Mouse (Mus musculus) brain, embryonic 18.5 days (tissue): ENCODE measurements around the gene Rpp30.

ENCODE experiments used
- DNase-seq: peaks from one replicate; pipeline ENCODE4 v3.0.0-alpha.2; 2012; ENCODE audit warnings: low read depth, low spot score

Gene Rpp30

DNA sequence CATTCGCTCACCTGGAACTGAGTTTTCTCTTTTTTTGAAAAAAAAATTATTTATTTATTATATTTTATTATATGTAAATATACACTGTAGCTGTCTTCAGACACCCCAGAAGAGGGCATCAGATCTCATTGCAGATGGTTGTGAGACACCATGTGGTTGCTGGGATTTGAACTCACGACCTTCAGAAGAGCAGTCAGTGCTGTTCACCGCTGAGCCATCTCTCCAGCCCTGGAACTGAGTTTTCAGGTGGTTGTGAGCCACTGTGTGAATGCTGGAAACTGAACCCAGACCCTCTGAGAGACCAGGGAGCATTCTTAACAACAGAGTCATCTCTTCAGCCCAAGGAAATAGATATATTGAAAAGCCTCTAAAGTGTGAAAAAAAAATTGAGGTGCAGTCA lies 44.9 kb downstream of the Rpp30 start:
- DNase-seq = no peak

DNA sequence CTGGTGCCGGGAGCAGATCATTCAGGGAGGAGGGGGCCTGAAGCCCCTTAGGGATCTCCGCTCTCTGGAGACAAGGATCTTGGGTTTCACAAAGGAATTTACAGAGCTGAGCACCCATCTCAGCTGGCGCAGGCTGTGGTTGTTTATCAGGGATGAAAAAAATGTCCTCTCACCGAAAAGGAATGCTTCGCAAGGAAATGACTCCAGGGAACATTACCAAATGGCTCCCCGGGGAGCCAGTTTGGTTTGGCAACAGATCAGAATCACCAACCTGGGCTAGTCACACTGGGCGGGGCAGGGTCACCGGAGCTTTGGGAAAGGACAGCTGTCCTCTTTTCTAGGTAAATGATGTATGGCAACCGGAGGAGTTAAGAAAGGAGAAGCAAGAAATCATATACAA lies 45.7 kb downstream of the Rpp30 start:
- DNase-seq = no peak

DNA sequence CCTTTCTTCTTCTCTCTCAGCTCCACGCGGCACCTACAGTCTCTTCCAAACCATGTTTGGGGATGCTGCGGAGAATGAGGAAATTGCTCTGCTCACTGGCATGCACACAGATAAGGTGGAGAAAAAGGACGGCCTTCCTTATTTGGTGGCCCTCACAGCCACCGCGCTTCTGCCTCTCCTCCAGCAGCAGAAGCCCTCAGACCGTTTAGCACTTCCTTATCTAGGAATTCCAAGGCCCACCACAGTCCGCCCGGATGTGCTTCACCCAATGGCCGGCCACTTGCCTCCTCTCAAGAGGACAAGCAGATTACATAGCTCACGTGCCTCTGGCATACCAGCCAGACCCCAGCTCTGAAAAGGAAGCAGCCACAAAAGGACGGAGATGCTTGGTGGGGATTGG lies 46.1 kb downstream of the Rpp30 start:
- no peak for DNase-seq

DNA sequence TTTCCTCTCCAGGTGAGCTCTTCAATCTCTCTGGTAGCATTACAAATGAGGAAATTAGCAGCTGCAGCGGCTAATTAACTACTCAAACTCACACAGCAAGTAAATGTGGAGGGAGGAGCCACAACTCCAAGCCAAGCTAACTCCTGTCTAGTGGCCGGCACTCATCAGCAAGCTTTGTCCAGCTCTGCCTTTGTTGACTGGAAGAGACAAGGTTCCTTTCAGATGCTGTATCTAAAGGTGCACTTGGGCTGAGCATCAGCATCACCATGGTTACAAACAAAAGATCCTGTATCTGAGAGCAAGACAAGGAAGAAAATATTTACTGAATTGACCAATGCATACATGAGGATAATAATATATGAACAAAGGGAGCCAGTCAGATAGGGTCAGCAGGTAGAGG lies 46.7 kb downstream of the Rpp30 start:
- no peak for DNase-seq

DNA sequence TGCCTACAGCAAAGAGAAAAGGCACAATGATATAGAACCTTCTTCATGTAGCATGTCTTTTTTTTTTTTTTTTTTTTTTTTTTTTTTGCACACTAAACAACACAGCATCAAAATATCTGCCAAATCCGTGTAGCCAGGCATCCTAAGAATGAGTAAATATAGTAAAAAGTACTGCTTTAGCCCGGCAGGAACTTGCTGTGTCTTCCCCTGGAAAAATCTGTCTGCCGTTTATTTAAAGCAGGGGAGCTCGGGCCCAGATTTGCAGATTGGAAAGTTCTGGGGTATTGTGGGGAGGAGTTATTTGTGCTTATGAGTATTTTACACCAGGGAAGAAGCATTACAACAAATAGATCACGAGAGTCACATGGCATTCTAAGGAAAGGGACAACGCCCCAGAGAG lies 48.5 kb downstream of the Rpp30 start:
- no peak for DNase-seq

DNA sequence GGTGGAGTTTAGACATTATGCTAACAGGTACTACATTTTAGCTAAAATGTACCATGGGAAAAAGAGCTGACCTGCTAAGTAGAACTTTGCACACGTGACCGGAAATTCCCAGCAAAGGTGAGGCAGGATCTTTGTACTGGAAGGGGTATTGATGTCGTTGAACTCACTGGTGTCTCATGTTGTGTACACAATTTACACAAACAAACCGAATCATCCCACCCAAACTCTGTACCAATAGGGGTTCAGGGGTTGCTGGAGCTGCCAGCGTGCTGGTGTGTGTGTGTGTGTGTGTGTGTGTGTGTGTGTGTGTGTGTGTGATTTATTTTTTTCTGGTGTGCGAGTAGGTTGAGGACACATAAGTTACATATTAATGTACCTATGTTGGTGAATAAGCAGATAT lies 49.5 kb downstream of the Rpp30 start:
- DNase-seq = no peak

DNA sequence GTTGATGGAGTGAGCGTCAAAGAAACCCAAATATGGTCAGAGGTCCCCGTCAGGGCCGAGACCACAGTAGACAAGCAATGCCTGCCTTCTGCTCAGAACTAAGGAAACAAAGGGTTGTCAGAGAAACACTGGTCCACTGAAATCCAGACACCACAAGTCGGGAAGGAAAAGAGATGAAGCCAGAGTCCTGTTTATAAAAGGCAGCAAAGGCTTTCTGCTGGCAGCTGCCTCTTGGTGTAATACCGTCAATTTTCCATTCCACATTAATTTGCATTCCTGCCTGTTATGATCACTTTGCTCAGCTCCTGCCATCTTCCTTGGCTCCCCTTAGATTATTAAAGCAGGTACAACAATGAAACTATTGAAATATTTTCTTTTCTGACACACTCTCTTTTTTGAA lies 50.2 kb downstream of the Rpp30 start:
- no peak for DNase-seq

DNA sequence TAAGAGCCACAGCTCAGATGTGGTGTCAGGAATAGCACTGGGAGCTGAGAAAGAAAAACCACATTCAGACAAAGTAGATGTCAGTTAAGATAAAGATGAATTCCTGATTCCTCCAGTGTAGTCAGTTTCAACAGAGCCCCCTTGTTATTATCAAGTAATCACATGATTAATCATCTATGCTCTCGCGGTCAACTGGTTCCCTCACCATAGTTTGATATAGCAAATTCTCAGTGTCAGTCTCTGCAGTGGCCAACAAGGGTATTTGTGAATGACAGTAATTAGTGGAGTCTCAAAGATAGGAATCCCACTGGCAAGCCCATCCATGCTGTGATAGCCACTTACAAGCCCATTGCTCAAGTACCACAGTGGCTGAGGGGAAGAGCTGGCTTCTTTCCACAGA lies 60.1 kb downstream of the Rpp30 start:
- DNase-seq = no peak

DNA sequence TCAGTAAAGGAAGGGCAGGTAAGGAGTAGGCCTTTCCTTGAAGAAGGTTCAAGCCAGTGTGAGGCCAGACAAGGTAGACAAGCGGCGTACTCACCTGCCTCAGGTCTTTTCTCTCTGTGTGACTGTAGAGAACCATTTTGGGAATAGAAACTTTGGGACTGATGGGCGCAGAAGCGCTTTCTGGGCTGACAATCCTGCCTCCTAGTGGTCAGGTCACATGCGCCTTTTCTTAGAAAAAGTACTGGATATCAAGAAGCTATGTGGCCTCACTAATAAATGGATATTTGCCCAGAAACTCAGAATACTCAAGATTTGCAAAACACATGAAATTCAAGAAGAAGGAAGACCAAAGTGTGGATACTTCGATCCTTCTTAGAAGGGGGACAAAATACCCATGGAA lies 65.1 kb downstream of the Rpp30 start:
- DNase-seq = no peak

DNA sequence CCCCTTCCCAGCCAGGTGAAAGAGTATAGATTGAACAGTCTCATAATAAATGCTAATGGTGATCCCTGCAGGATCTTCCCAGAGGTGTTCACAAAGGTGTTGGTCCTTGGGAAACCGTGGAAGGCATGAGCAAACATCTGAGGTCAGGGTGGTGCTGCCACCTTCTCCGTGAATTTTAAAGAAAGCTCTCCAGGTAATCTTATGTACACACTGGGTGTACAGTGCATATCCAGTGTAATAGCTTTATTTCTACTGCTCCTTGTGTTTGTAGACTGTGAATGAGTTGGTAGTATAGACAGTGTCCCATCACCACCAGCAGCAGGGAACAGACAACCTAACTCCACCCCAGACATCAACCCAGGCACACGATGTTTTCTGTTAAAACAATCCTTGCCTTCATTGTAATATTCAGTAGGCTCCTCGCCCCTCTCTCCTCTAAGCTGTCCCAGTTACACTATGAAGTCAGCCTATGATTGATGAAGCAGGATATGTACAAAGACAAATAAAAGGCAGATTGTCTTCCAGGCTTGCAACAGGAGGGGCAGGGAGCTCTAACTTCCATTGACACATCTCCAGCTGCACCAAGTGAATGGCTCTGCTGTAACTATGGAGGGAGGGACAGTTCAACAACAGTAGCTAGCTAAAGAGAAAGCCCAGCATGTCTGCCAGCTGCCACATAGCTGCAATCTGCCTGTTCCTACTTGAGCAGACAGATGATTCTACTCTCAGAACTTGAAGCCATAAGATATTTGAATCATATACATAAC lies 66.9 kb downstream of the Rpp30 start:
- no peak for DNase-seq
